Mouse (Mus musculus): ENCODE measurements around the gene Apol7b.
"Not testable (repeated sequence)": the region's sequence is repeated elsewhere in the genome, so short reads cannot be mapped to it uniquely, and the experiment has no call there.

DNA sequence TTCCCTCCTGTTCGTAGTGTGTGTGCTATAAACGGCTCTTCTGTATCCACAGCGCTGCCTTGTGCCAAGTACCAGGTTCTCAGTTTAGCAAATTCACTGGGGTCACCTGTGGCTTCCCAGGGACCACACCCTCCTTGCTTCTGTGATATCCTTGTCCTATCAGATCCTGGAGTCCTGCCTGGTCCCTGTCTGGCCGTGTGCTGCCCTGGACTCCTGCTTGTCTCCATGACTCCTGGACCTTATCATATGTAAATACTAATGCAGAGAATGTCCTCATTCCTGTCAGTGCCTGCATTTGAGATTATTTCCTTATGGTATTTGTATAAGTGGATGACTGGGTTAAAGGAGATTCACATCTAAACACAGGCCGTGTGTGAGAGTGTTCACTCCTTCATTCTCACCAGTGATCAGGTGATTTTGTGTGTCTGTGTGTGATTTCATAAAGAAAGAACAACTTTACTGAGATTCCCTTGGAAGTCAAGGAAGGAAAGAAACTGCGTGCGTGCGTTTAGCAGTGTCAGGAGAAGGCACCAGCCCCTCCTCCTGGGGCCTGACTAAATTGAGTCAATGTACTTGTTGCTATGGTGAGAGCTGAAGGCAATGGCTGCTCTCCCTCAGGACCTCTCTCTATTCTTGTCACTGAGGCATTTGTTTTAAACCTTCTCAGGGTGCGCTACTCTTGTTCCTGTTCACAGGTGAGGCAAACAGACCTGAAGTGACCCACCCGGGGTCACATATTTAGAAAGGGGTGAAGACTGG is 18.4 kb downstream of the Apol7b start:
- not testable (repeated sequence) for TF ChIP-seq CEBPB (IDR thresholded peaks at IDR 0.05; ENCODE audit: insufficient read depth, poor library complexity, severe bottlenecking); POLR2A (IDR thresholded peaks at IDR 0.05; ENCODE audit: insufficient read length, low read depth); MAX (IDR thresholded peaks at IDR 0.05; ENCODE audit: low read depth); REST (IDR thresholded peaks at IDR 0.05; ENCODE audit: insufficient read depth, insufficient read length); MYOD1 (IDR thresholded peaks at IDR 0.05; ENCODE audit: control insufficient read depth in 1 of 3, insufficient read length in 2 of 3, low read depth in 2 of 3); USF1 (IDR thresholded peaks at IDR 0.05; ENCODE audit: low read depth); TCF12 (IDR thresholded peaks at IDR 0.05; ENCODE audit: insufficient read depth, poor library complexity, severe bottlenecking); MYOG (IDR thresholded peaks at IDR 0.05; ENCODE audit: control insufficient read depth in 1 of 3, insufficient read depth in 1 of 3, insufficient read length in 2 of 3, low read depth in 2 of 3); POLR2AphosphoS2 (IDR thresholded peaks at IDR 0.05; ENCODE audit: insufficient read length, low read depth); SRF (IDR thresholded peaks at IDR 0.05; ENCODE audit: control insufficient read depth, insufficient read length, low read depth); TCF3 (IDR thresholded peaks at IDR 0.05; ENCODE audit: insufficient read length, low read depth)
